Mouse (Mus musculus): ENCODE measurements around the gene Sertad4.

Gene Sertad4

DNA sequence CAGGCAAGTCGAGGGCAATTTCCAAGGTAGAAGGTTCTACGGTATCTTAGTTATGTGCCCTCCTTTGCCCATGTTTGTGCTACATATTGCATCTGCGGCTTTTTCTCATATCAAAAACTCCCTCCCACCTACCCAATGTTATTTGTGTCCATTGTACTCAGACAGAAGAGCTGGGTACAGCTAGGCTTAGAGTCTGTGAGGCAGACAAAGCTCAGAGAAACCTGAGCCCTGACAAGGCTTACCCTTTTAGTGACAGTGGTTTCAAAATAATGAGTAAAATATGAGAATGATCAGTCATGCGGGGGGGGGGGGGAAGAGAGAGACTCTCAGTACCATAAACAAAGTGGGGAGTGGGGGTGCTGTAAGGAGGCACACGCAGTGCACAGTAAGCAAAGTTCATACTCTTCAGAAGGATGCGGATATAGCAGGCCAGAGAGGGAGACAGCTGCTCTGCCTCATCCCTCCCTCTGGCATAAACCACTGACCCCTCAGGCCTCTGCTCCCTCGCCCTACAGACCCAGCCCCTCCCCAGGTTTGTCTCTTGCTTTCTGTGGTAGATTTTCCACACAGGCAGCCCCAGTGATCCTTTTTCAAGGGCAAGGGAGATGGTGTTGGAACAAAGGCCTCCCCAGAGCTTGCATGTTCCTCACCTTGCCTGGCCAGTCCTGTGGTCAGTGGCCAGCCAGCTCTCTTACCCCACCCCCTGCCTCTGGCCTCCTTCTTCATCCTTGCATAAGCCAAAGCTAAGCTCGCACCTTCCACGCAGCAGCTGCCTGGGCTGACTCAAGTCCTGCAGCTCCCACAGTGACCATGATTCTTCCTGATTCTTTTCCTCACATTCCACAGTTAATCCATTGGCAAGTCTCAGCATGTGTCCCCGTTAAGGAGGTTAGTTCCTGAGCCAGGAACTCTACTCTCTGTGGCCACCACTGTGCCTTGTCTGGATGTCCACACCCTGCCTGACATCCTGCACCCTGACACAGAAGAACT, 49.1 kb downstream of the Sertad4 start:
- peak; percentile 53 to 56 for DNase-seq (ENCODE audit: low spot score in 2 of 2)

DNA sequence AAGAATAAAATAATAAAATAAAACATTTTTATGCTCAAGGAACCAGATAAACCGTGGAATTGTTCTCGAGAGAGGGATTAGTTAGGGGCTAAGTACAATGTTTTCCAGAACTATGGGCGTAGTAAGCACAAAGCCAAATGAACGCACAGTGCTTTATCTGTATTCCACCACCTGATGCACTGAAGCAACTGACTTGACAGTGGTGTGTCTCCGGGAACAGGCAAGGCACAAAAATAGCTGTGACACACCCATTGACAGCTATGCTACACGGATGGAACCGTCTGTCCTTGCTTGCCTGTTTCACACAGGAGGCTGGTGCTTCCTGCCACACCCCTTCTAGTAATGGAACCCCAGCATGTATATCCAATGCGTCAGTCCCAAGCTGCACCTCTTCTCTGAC, 55.2 kb downstream of the Sertad4 start:
- DNase-seq (ENCODE audit: low spot score in 2 of 2): no peak

GRCm38 (mm10) chr1:192799165-192799991, 56.2 kb downstream of the Sertad4 start:
- no peak for DNase-seq (ENCODE audit: low spot score in 2 of 2)

- no peak for DNase-seq (ENCODE audit: low spot score in 2 of 2)
Observed at GRCm38 (mm10) chr1:192798212-192799164, 57.1 kb downstream of the Sertad4 start.

DNA sequence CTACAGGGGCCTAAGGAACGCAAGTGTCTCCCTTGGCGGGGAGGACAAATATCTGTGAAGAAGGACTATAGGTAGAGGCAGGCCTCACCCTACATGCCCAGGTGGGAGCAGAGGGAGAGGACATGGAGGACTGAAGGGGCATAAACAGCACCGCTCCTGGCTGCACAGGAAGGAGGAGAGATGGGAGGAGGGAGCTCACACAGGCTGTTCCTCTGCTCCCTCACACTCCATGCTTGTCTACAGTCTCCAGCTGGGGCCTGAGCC, 58.6 kb downstream of the Sertad4 start:
- no peak for DNase-seq (ENCODE audit: low spot score in 2 of 2)

DNA sequence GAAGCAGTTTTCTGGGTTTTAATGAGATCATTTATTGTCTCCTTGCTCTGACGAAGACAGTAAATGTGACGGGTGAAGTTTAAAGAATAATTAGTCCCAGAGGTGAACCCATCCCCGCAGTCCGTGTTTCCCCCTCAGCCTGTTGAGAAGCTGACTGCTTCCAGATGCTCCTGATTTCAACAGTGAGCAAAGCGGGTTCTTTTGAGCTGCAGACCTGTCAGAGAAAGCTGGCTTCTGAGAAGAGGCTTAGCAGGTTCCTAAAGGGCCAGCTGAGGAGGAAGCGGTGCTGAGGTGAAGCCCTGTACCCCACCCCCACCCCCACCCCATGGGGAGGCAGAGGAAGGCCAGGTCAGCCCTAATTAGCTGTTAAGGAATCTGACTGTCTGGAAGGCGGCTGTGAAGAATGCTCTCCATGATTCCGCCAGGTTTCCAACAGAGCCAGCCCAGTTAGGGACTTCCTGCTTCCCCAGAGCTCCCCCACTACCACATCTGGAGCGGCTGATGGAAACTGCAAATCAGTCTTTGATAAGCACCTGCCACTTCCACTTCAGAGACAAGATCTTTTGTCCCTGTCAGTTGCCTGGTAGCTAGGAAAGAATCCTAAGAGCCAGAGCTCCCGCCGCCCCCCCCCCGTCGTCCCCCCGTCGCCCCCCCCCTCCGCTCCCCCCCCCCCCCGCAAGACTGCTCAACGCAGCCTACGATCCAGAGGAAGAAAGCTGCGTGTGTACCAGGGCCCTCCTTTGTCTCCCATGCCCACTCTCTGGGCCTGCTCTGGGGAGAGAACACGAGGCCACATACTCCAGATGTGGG, 59.1 kb downstream of the Sertad4 start:
- DNase-seq (ENCODE audit: low spot score in 2 of 2): no peak

DNA sequence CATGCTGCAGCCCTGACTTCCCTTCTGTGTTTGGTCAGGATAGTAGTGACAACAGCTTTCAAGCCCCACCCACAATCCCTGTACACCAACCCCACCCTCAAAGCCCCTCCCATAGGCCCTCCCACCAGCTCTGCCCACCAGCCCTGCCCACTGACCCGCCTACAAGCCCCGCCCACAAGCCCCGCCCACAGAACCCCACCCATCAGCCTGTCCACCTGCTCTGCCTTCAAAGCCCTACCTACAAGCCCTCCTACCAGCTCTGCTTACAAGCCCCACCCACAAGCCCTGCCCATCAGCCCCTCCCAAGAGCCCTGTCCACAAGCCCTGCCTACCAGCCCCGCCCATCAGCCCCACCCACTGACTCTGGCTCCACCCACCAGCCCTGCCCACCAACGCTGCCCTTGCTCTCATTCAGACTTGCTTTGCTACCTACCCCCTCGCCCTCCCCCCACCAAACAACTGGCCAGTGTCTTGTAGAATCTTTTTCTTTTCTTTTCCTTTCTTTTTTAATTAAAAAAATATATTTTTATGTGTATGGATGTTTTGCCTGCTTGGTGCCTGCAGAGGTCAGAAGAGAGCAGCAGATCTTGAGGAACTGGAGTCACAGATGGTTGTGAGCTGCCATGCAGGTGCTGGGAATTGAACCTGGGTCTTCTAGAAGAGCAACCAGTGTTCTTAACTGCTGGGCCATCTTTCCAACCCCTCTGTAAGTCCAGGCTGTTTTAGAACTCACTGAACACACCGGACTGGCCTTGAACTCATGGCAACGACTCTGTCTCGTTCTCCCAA, 60.4 kb downstream of the Sertad4 start:
- no peak for DNase-seq (ENCODE audit: low spot score in 2 of 2)

Data from right cerebral cortex, adult 2 months (tissue).